ENCODE assay signal across 30 mouse cellular contexts in genomic region chr5:97880115-97880514, GRCm38 (mm10).
DNase-seq lines count a peak whose midpoint lies in the region; ATAC-seq lines count a peak whose summit lies in the region.
"Had no signal": no experiment of that assay in that cellular context is flagged by ENCODE, and none has a peak within 500 bp of the region (broad histone marks: within the 10 kb centered on the region; RNA-seq: fewer than 3 reads in every experiment).

No protein-coding gene starts in this region.

- no peak overlapping the region for H3K27ac ChIP-seq in limb, embryonic 10.5 days
- H3K27ac ChIP-seq: embryonic facial prominence, embryonic 12.5 days; embryonic facial prominence, embryonic 15.5 days; forebrain, embryonic 12.5 days; forebrain, embryonic 15.5 days; gastrocnemius, adult 2 months; heart, embryonic 15.5 days; hindbrain, embryonic 14.5 days; hindbrain, postnatal 0 days had no signal

- no peak overlapping the region for H3K4me3 ChIP-seq in limb, embryonic 10.5 days
- H3K4me3 ChIP-seq: embryonic facial prominence, embryonic 12.5 days; embryonic facial prominence, embryonic 15.5 days; erythroblast, embryonic 14.5 days; forebrain, embryonic 12.5 days; forebrain, embryonic 15.5 days; gastrocnemius, adult 2 months; heart, embryonic 12.5 days; heart, embryonic 15.5 days had no signal

- no peaks in the 10 kb centered on the region for H3K27me3 ChIP-seq in limb, embryonic 10.5 days (ENCODE audit: low read depth, poor library complexity, severe bottlenecking)
- H3K27me3 ChIP-seq: embryonic facial prominence, embryonic 12.5 days; embryonic facial prominence, embryonic 15.5 days; forebrain, embryonic 12.5 days; forebrain, embryonic 15.5 days; heart, embryonic 12.5 days; heart, embryonic 15.5 days had no signal

- peak; percentile 14; the same call in 1 of the 2 replicates for ATAC-seq in frontal cortex, adult (ENCODE audit: low TSS enrichment)
- ATAC-seq in common myeloid progenitor, adult 5-6 weeks (replicated peaks; ENCODE audit: low read depth, poor library complexity, severe bottlenecking), result peak; percentile 48; the same call in 1 of the 2 replicates
- peak; percentile 66 to 68; a peak in 3 of 4 replicates for ATAC-seq in hematopoietic stem cell, adult 5-6 weeks (replicated peaks in 1 of 2; ENCODE audit: insufficient read depth in 1 of 2, low FRiP score in 2 of 2, low TSS enrichment in 1 of 2, low read depth in 1 of 2, poor library complexity in 2 of 2, severe bottlenecking in 2 of 2)
- ATAC-seq: activated CD4-positive, CD25-positive, alpha-beta regulatory T cell, adult 4 months; forebrain, embryonic 15.5 days; hindbrain, postnatal 0 days; inflammation-experienced regulatory T-cells, adult 6 months; intestine, embryonic 16.5 days had no signal

- DNase-seq in frontal cortex, postnatal 10 days (ENCODE audit: low spot score in 2 of 2), result no peak
- no peak for DNase-seq in MN1 (ENCODE audit: low spot score)
- no peak for DNase-seq in Muller cell, postnatal 12 days (ENCODE audit: inconsistent ontology term)
- DNase-seq in limb, embryonic 10.5 days (ENCODE audit: low spot score), result no peak
- DNase-seq: adrenal gland, postnatal 10 days; adrenal gland, postnatal 36 days; cerebellum, adult 11 months; cerebellum, adult 8-10 months; cerebellum, postnatal 10 days; cerebellum, postnatal 36 days; gastrocnemius, adult 2 months; gastrocnemius, postnatal 14 days; heart, adult 18-20 months; heart, postnatal 10 days; heart, postnatal 36 days had no signal

- WGBS in limb, embryonic 10.5 days, result 87% methylated on average over 8 of the region's 8 CpGs

- no peaks in the 10 kb centered on the region for H3K4me1 ChIP-seq in limb, embryonic 10.5 days
- H3K4me1 ChIP-seq: embryonic facial prominence, embryonic 12.5 days; embryonic facial prominence, embryonic 15.5 days; forebrain, embryonic 12.5 days; forebrain, embryonic 15.5 days; heart, embryonic 12.5 days; heart, embryonic 15.5 days had no signal

- H3K36me3 ChIP-seq in limb, embryonic 10.5 days, result peaks cover 11% of the 10 kb centered on the region
- H3K36me3 ChIP-seq: forebrain, embryonic 15.5 days had no signal

- no peaks in the 10 kb centered on the region for H3K9me3 ChIP-seq in limb, embryonic 10.5 days (replicated peaks)
- H3K9me3 ChIP-seq: embryonic facial prominence, embryonic 12.5 days; embryonic facial prominence, embryonic 15.5 days; forebrain, embryonic 12.5 days; forebrain, embryonic 15.5 days; heart, embryonic 12.5 days; heart, embryonic 15.5 days had no signal

Comparison
In these comparisons a context has a peak if more than half of its experiments do, and no peak if none do; other contexts are left out.
1. ATAC-seq: peak in every context shown above with its lines; median percentile 67 in hematopoietic stem cell, adult 5-6 weeks; 48 in common myeloid progenitor, adult 5-6 weeks; 14 in frontal cortex, adult.